Mouse (Mus musculus) R1 (cell line): ENCODE measurements at regions not wholly inside any gene's neighbourhood (a gene's known extent, or its start where the extent isn't known, plus 50 kb on each side); places are given as distances from the start of the nearest gene placed in this dataset.

Experiments used
- DNase-seq: peaks from one replicate; pipeline ENCODE4 v3.0.0-alpha.2; 2018; ENCODE audit warnings: low read depth, low spot score

- DNase-seq = no peak
Observed at GRCm38 (mm10) chr6:91573487-91573886, 57.8 kb downstream of the Lsm3 start.

GRCm38 (mm10) chr6:91574414-91574813 lies 58.7 kb downstream of the Lsm3 start:
- no peak for DNase-seq

GRCm38 (mm10) chr6:91575662-91576364 lies 60.1 kb downstream of the Lsm3 start:
- DNase-seq = peak; percentile 75

- DNase-seq = no peak
Observed at GRCm38 (mm10) chr6:91576906-91577305, 61.2 kb downstream of the Lsm3 start.

- no peak for DNase-seq
Observed at GRCm38 (mm10) chr6:91579666-91580065, 63.9 kb downstream of the Lsm3 start.

DNA sequence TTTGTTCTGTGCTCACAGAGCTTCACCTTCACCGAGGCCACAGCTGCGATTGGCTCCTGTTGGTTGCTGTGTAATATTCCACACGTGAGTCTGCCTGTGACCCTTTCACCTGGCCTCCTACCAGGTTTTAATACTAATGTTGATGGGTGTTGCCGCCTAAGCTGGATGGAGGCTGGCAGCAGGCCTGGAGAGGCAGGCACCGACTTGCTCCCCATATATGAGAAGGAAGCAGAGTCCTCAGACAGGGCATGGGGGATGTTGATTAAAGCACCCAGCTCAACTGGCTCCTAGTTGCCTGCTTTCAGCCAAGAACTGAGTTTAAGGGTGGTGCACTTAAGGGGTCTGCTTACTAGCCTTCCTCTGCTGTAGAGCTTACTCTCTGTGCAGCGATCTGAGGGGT lies 64.9 kb downstream of the Lsm3 start:
- DNase-seq = peak; percentile 17

- DNase-seq = no peak
Observed at GRCm38 (mm10) chr6:91582338-91582737, 66.6 kb downstream of the Lsm3 start.

GRCm38 (mm10) chr6:91583346-91583745 lies 67.6 kb downstream of the Lsm3 start:
- DNase-seq = no peak

- DNase-seq = no peak
Observed at GRCm38 (mm10) chr6:91585543-91585942, 69.8 kb downstream of the Lsm3 start.

- no peak for DNase-seq
Observed at GRCm38 (mm10) chr6:91589181-91589580, 73.5 kb downstream of the Lsm3 start.

DNA sequence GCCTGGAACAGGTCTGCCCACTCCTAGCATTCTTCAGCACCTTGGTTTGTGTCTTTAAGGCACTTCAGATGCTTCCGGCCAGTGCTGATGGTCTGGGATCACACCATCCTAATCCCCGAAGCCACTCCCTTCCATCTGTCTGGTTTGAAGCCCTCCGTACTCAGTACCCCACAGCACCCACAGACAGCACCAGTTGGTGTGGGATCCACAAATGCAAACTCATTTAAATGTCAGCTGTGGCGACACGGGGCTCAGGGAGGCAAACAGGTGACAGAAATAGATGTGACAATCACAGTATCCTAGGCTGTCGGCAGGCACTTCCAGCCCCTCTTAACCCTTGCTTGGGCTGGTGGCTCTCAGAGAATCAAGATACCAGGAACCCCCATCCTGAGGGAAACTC lies 74.7 kb downstream of the Lsm3 start:
- no peak for DNase-seq

GRCm38 (mm10) chr6:91590806-91591571 lies 75.3 kb downstream of the Lsm3 start:
- no peak for DNase-seq

- DNase-seq = no peak
Observed at GRCm38 (mm10) chr6:91592651-91593050, 76.9 kb downstream of the Lsm3 start.

- DNase-seq = no peak
Observed at GRCm38 (mm10) chr6:91598942-91599341, 83.2 kb downstream of the Lsm3 start.

GRCm38 (mm10) chr6:91600116-91600515 lies 83.7 kb upstream of the Slc6a6 start:
- DNase-seq = no peak

GRCm38 (mm10) chr6:91606634-91607215 lies 77.1 kb upstream of the Slc6a6 start:
- DNase-seq = no peak

DNA sequence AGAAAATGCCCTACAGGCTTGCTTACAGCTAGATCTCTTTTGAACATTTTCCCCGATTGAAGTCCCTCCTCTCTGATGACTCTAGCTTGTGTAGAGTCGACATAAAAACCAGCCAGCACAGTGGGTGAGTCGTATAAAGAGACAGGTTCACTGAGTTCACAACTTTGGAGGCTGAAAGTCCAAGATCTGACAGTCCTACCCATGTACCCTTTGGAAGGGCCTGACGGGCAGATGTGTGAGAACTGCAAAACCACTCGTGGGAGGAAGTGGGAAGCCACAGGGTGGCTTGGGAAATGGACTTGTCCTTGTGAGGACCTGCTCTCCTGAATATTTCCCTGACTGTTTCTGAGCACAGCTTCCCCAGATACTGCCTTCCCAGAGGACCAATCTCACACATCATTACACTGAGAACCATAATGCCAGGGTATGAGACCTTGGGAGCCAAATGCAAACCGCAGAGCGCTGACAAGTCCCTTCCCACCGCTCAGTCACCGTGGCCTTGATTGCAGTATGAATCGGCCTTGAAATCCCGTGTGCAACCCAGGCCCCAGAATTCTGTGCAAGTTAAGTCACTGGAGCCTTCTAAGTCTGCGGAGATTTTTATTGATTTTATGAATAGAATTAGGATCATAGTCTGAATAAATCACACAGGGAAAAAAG lies 76.1 kb upstream of the Slc6a6 start:
- no peak for DNase-seq

DNA sequence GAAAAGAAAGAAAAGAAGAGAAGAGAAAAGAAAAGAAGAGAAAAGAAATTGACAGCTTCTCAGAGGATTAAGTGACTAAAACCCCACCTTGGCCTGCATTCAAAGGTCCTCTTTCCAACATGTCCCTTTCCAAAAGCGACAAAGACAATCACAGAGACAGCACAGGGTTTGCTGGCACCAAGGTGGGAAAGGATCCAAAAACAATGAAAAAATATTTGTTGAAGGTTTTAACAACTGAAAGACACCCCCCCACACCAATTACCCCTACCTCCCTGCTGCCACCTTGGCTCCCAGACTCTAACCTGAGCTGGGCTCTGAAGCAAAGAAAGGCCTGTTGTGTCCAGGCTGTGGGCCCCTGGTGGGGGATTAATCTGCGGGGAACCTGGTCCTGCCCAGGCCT lies 74.2 kb upstream of the Slc6a6 start:
- DNase-seq = no peak

- no peak for DNase-seq
Observed at GRCm38 (mm10) chr6:91615022-91615421, 68.8 kb upstream of the Slc6a6 start.

GRCm38 (mm10) chr6:91616541-91616940 lies 67.3 kb upstream of the Slc6a6 start:
- no peak for DNase-seq

GRCm38 (mm10) chr6:91617031-91617596 lies 66.7 kb upstream of the Slc6a6 start:
- peak; percentile 95 for DNase-seq

DNA sequence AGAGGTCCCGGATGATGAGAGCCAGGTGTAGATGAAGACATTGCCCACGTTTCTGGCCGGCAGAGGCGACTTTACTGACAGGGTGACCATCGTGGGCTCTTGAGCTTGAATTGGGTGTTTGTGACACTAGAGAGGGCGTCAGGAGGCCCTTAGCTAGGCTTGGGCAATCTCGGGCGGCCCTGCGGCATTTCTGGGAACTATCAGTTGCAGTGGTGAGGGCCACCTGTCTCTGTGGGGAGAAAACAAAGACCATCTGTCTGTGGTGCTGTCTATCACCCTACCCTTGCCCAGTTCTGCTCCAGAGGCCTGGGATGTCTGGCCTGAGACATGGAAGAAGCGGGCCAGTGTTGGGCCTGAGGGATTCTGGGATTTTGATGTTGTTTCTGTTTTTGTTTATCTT lies 66.2 kb upstream of the Slc6a6 start:
- no peak for DNase-seq
